Mouse (Mus musculus) kidney, adult 2 months (tissue): Measurements from ENCODE around the gene Tuba4a. TPM values are rescaled to one million over a fixed set of nuclear protein-coding genes. Genes with fewer than 3 reads are reported as not detected.

Experiments used
- DNase-seq: peaks from one replicate; pipeline ENCODE4 v3.0.0; 2021
- H3K27ac ChIP-seq: fragments of 200-500 bp; 2 replicates; pipeline ENCODE4 v1.5.1; 2012; ENCODE audit warnings: low read depth, low read length, control low read depth, inconsistent platforms; ENCODE audit not compliant: insufficient read depth
- H3K27me3 ChIP-seq: fragments of 200-500 bp; replicated peaks from 2 replicates; pipeline ENCODE4 v1.6.1; 2012; ENCODE audit warnings: mild to moderate bottlenecking, moderate library complexity, low read length, inconsistent platforms; ENCODE audit not compliant: control insufficient read depth, insufficient read depth
- H3K36me3 ChIP-seq: fragments of 200-500 bp; 2 replicates; pipeline ENCODE4 v1.6.1; 2012; ENCODE audit warnings: mild to moderate bottlenecking, moderate library complexity, low read length, inconsistent platforms; ENCODE audit not compliant: control insufficient read depth, insufficient read depth
- H3K4me1 ChIP-seq: fragments of 200-500 bp; 2 replicates; pipeline ENCODE4 v1.6.1; 2011; ENCODE audit warnings: low read length; ENCODE audit not compliant: control insufficient read depth, insufficient read depth
- H3K4me3 ChIP-seq: fragments of 200-500 bp; 2 replicates; pipeline ENCODE4 v1.5.1; 2011; ENCODE audit warnings: mild to moderate bottlenecking, low read depth, low read length, control low read depth; ENCODE audit not compliant: insufficient read depth
- CTCF ChIP-seq: fragments of 200-500 bp; conservative IDR thresholded peaks from 2 replicates; pipeline ENCODE4 v1.5.1; 2011; ENCODE audit warnings: low read depth, mild to moderate bottlenecking, control low read depth, low read length, moderate library complexity, mixed read lengths; ENCODE audit not compliant: insufficient read depth, insufficient read length
- POLR2A ChIP-seq: fragments of 200-500 bp; IDR thresholded peaks from one replicate; pipeline ENCODE4 v1.6.1; 2011; ENCODE audit warnings: low read depth, low read length, control low read depth
- WGBS: fragments of 180-500 bp; shearing (Covaris S2); methylation state at CpG from one replicate; pipeline ENCODE4 v1.1.7; 2018; 5-methylcytosine and 5-hydroxymethylcytosine counted together
- polyA plus RNA-seq: library from polyadenylated mRNA; depleted of rRNA; stranded (reverse); fragments of >200 nt; gene quantifications from 2 replicates; pipeline ENCODE4 v1.2.3, GENCODE M21; 2012; rRNA removed

Gene Tuba4a
- polyA plus RNA-seq, result 213 and 301 TPM in 2 replicates

- Histone ChIP-seq H3K4me1 (peaks cover 23% of the 10 kb centered on the region), H3K4me3 (peak within 1 kb of the TSS; percentile 80), H3K36me3 (peaks cover 6% of the 10 kb centered on the region; the same call in 1 of the 2 replicates), H3K27me3 (no peaks in the 10 kb centered on the region), H3K27ac (peak within 1 kb of the TSS; percentile 80)
- DNase-seq, result peak; percentile 54
- TF ChIP-seq CTCF (no peak), POLR2A (no peak)
- WGBS, result 3% methylated on average over 34 of the region's 34 CpGs
Observed at GRCm38 (mm10) chr1:75219531-75219930, at the start of gene Tuba4a. Gene Tuba4a (minus strand): TSS chr1:75219865.

GRCm38 (mm10) chr1:75264091-75264880 is 44.6 kb upstream of the Tuba4a start, which contains the start of gene Ptprn:
Gene Ptprn (minus strand): TSS chr1:75264502.
- Histone ChIP-seq H3K27me3 (0 out of 2 replicates have a peak, but pooled peaks cover 4% of the 10 kb centered on the region), H3K4me3 (no peak within 1 kb of the TSS), H3K4me1 (no peaks in the 10 kb centered on the region), H3K27ac (no peak within 1 kb of the TSS), H3K36me3 (no peaks in the 10 kb centered on the region)
- WGBS, result 13% methylated on average over 32 of the region's 32 CpGs
- no peak for DNase-seq
- TF ChIP-seq CTCF (no peak), POLR2A (no peak)

- no peak overlapping the region for H3K4me3 ChIP-seq
- no peak for TF ChIP-seq CTCF
- no peak for TF ChIP-seq POLR2A
- no peaks in the 10 kb centered on the region for H3K36me3 ChIP-seq
- H3K27ac ChIP-seq, result no peak overlapping the region
- 2% methylated on average over 40 of the region's 40 CpGs for WGBS
- no peaks in the 10 kb centered on the region for H3K4me1 ChIP-seq
- peak; percentile 52 for DNase-seq
- 0 out of 2 replicates have a peak, but pooled peaks cover 4% of the 10 kb centered on the region for H3K27me3 ChIP-seq
Observed at GRCm38 (mm10) chr1:75262969-75263951, 43.6 kb upstream of the Tuba4a start.

- TF ChIP-seq CTCF (no peak), POLR2A (no peak)
Observed at GRCm38 (mm10) chr1:75261278-75261677, 41.6 kb upstream of the Tuba4a start.

GRCm38 (mm10) chr1:75255516-75256046 is 35.9 kb upstream of the Tuba4a start:
- DNase-seq, result no peak
- TF ChIP-seq POLR2A (no peak), CTCF (no peak)
- WGBS, result 55% methylated on average over 10 of the region's 10 CpGs

More at GRCm38 (mm10) chr1:75261278-75261677, 41.6 kb upstream of the Tuba4a start:
- 0 out of 2 replicates have a peak, but pooled peaks cover 4% of the 10 kb centered on the region for H3K27me3 ChIP-seq
- no peaks in the 10 kb centered on the region for H3K36me3 ChIP-seq
- DNase-seq, result no peak
- H3K27ac ChIP-seq, result no peak overlapping the region
- H3K4me1 ChIP-seq, result no peaks in the 10 kb centered on the region
- H3K4me3 ChIP-seq, result no peak overlapping the region

GRCm38 (mm10) chr1:75254625-75255013 is 35.0 kb upstream of the Tuba4a start:
- WGBS, result 77% methylated on average over 8 of the region's 8 CpGs
- TF ChIP-seq POLR2A, result no peak
- TF ChIP-seq CTCF, result no peak
- no peak for DNase-seq

More at GRCm38 (mm10) chr1:75255516-75256046, 35.9 kb upstream of the Tuba4a start:
- H3K36me3 ChIP-seq, result no peaks in the 10 kb centered on the region
- H3K4me3 ChIP-seq, result no peak overlapping the region
- no peaks in the 10 kb centered on the region for H3K4me1 ChIP-seq
- no peak overlapping the region for H3K27ac ChIP-seq
- no peaks in the 10 kb centered on the region for H3K27me3 ChIP-seq

More at GRCm38 (mm10) chr1:75254625-75255013, 35.0 kb upstream of the Tuba4a start:
- H3K4me3 ChIP-seq, result no peak overlapping the region
- no peaks in the 10 kb centered on the region for H3K27me3 ChIP-seq
- H3K27ac ChIP-seq, result no peak overlapping the region
- H3K36me3 ChIP-seq, result no peaks in the 10 kb centered on the region
- no peaks in the 10 kb centered on the region for H3K4me1 ChIP-seq
